Mouse (Mus musculus) embryonic facial prominence, embryonic 13.5 days (tissue): ENCODE measurements around the gene Krt28. TPM values are rescaled to one million over a fixed set of nuclear protein-coding genes. Genes with fewer than 3 reads are reported as not detected.

Experiments used
- polyA plus RNA-seq: library from polyadenylated mRNA; unstranded; fragments of >200 nt; fragmentation: Nextera tagmentation; extraction: Ambion mirVana; gene quantifications from 2 replicates; pipeline ENCODE4 v1.2.1, GENCODE M21; 2015

Krt28 gene
- polyA plus RNA-seq, 1 experiment from 2014 or later = 1.4 TPM

Other genes with a start within 250 kb of the Krt28 start
- gene Ccr7, start 219.8 kb downstream of the Krt28 start, polyA plus RNA-seq = 0.30 and 0.69 TPM in 2 replicates
- 307 and 334 TPM in 2 replicates for gene Smarce1, start 143.9 kb downstream of the Krt28 start, polyA plus RNA-seq
- gene Krt222, start 130.8 kb downstream of the Krt28 start, polyA plus RNA-seq = 0.41 and 0.42 TPM in 2 replicates
- 0.32 and 0.44 TPM in 2 replicates for gene Krt24, start 89.6 kb downstream of the Krt28 start, polyA plus RNA-seq
- 0.12 and 0.34 TPM in 2 replicates for gene Krt25, start 52.0 kb downstream of the Krt28 start, polyA plus RNA-seq
- 0.14 TPM in 1 of 2 replicates, not detected in the other for gene Krt26, start 36.9 kb downstream of the Krt28 start, polyA plus RNA-seq
- 0.33 and 0.39 TPM in 2 replicates for gene Krt27, start 23.8 kb downstream of the Krt28 start, polyA plus RNA-seq
- 46.0 and 60.4 TPM in 2 replicates for gene Krt10, start 14.5 kb upstream of the Krt28 start, polyA plus RNA-seq
- not detected in 2 replicates for gene Krt12, start 47.4 kb upstream of the Krt28 start, polyA plus RNA-seq
- 0.24 and 3.2 TPM in 2 replicates for gene Krt20, start 63.2 kb upstream of the Krt28 start, polyA plus RNA-seq
- gene Krt23, start 118.2 kb upstream of the Krt28 start, polyA plus RNA-seq = 5.1 and 9.0 TPM in 2 replicates
- gene Krt39, start 146.4 kb upstream of the Krt28 start, polyA plus RNA-seq = not detected in 2 replicates
- not detected in 2 replicates for gene Krt40, start 168.3 kb upstream of the Krt28 start, polyA plus RNA-seq
- not detected in 2 replicates for gene Krtap3-3, start 176.0 kb upstream of the Krt28 start, polyA plus RNA-seq
- gene Krtap3-2, start 181.9 kb upstream of the Krt28 start, polyA plus RNA-seq = not detected in 2 replicates
- not detected in 2 replicates for gene Gm11939, start 184.6 kb upstream of the Krt28 start, polyA plus RNA-seq
- gene Krtap3-1, start 191.7 kb upstream of the Krt28 start, polyA plus RNA-seq = not detected in 2 replicates
- gene Krtap1-5, start 206.1 kb upstream of the Krt28 start, polyA plus RNA-seq = not detected in 2 replicates
- not detected in 2 replicates for gene Krtap1-4, start 208.8 kb upstream of the Krt28 start, polyA plus RNA-seq
- gene Krtap1-3, start 216.4 kb upstream of the Krt28 start, polyA plus RNA-seq = not detected in 2 replicates
- gene Krtap9-3, start 223.2 kb upstream of the Krt28 start, polyA plus RNA-seq = not detected in 2 replicates
- gene Gm11938, start 228.4 kb upstream of the Krt28 start, polyA plus RNA-seq = not detected in 2 replicates
- not detected in 2 replicates for gene Gm11937, start 235.3 kb upstream of the Krt28 start, polyA plus RNA-seq
- not detected in 2 replicates for gene Krtap2-4, start 239.9 kb upstream of the Krt28 start, polyA plus RNA-seq
- gene Gm11562, start 245.5 kb upstream of the Krt28 start, polyA plus RNA-seq = not detected in 2 replicates